Mouse (Mus musculus): ENCODE measurements around the gene Enox1.

GRCm38 (mm10) chr14:77682888-77683555 is 526.5 kb downstream of the Enox1 start:
- TF ChIP-seq E2F4 (IDR thresholded peaks at IDR 0.05; ENCODE audit: insufficient read depth) = no peak
- TF ChIP-seq CEBPB (IDR thresholded peaks at IDR 0.05; ENCODE audit: insufficient read depth, poor library complexity, severe bottlenecking) = no peak
- TF ChIP-seq REST (IDR thresholded peaks at IDR 0.05; ENCODE audit: insufficient read depth, insufficient read length) = no peak
- TF ChIP-seq POLR2AphosphoS2 (IDR thresholded peaks at IDR 0.05; ENCODE audit: insufficient read length, low read depth) = no peak
- no peak for TF ChIP-seq POLR2A (IDR thresholded peaks at IDR 0.05; ENCODE audit: insufficient read length, low read depth)
- no peak for TF ChIP-seq USF1 (IDR thresholded peaks at IDR 0.05; ENCODE audit: low read depth)
- TF ChIP-seq MYOD1 (IDR thresholded peaks at IDR 0.05; ENCODE audit: control insufficient read depth in 1 of 3, insufficient read length in 2 of 3, low read depth in 2 of 3) = no peak
- TF ChIP-seq MAX (IDR thresholded peaks at IDR 0.05; ENCODE audit: low read depth) = no peak
- TF ChIP-seq SRF (IDR thresholded peaks at IDR 0.05; ENCODE audit: control insufficient read depth, insufficient read length, low read depth) = no peak
- no peak for TF ChIP-seq TCF12 (IDR thresholded peaks at IDR 0.05; ENCODE audit: insufficient read depth, poor library complexity, severe bottlenecking)
- TF ChIP-seq TCF3 (IDR thresholded peaks at IDR 0.05; ENCODE audit: insufficient read length, low read depth) = no peak
- TF ChIP-seq MYOG (IDR thresholded peaks at IDR 0.05; ENCODE audit: control insufficient read depth in 1 of 3, insufficient read depth in 1 of 3, insufficient read length in 2 of 3, low read depth in 2 of 3) = no peak

All from myocyte (in vitro differentiated cells).